Mouse (Mus musculus) embryonic facial prominence, embryonic 14.5 days (tissue): ENCODE results near the gene Gm12845. TPM values are rescaled to one million over a fixed set of nuclear protein-coding genes. Genes with fewer than 3 reads are reported as not detected.
A peak's percentile ranks its signal among the peaks of the same experiment; 100 is the strongest.
"Not testable (repeated sequence)": the region's sequence is repeated elsewhere in the genome, so short reads cannot be mapped to it uniquely, and the experiment has no call there.

Source experiments
- ATAC-seq: fragments of 200-750 bp; cut with Nextera tagmentation; 2 replicates; pipeline ENCODE4 v1.8.0; 2017; ENCODE audit warnings: low read depth, moderate number of reproducible peaks, moderate TSS enrichment
- DNase-seq: peaks from one replicate; pipeline ENCODE4 v3.0.0-alpha.2; 2015; ENCODE audit warnings: low spot score
- H3K27ac ChIP-seq: fragments of 300-500 bp; sonication (generic); replicated peaks from 2 replicates; pipeline ENCODE4 v1.5.1; 2014; ENCODE audit warnings: low read depth, mild to moderate bottlenecking, low read length, moderate library complexity
- H3K27me3 ChIP-seq: fragments of 300-500 bp; sonication (generic); replicated peaks from 2 replicates; pipeline ENCODE4 v1.6.1; 2014; ENCODE audit warnings: low read length; ENCODE audit not compliant: control insufficient read depth, insufficient read depth
- H3K36me3 ChIP-seq: fragments of 300-500 bp; sonication (generic); 2 replicates; pipeline ENCODE4 v1.6.1; 2014; ENCODE audit warnings: low read length, mixed read lengths; ENCODE audit not compliant: control insufficient read depth, insufficient read depth
- H3K4me1 ChIP-seq: fragments of 300-500 bp; sonication (generic); 2 replicates; pipeline ENCODE4 v1.6.1; 2014; ENCODE audit warnings: antibody characterized with exemption, low read length; ENCODE audit not compliant: control insufficient read depth, insufficient read depth
- H3K4me2 ChIP-seq: fragments of 300-500 bp; sonication (generic); 2 replicates; pipeline ENCODE4 v1.6.1; 2014; ENCODE audit warnings: low read depth, mild to moderate bottlenecking, low read length, moderate library complexity, mixed read lengths
- H3K4me3 ChIP-seq: fragments of 300-500 bp; sonication (generic); 2 replicates; pipeline ENCODE4 v1.5.1; 2014; ENCODE audit warnings: low read depth, mild to moderate bottlenecking, low read length
- H3K9ac ChIP-seq: fragments of 300-500 bp; sonication (generic); 2 replicates; pipeline ENCODE4 v1.6.1; 2014; ENCODE audit warnings: low read depth, mild to moderate bottlenecking, low read length, moderate library complexity, mixed read lengths
- H3K9me3 ChIP-seq: fragments of 300-500 bp; sonication (generic); 2 replicates; pipeline ENCODE4 v1.6.1; 2016; ENCODE audit warnings: low read length; ENCODE audit not compliant: control insufficient read depth
- WGBS: fragments of 180-500 bp; shearing (Covaris S2); extraction: QIAGEN DNeasy Blood & Tissue Kit; methylation state at CpG from one replicate; pipeline ENCODE4 v1.1.7; 2014; 5-methylcytosine and 5-hydroxymethylcytosine counted together
- polyA plus RNA-seq: library from polyadenylated mRNA; unstranded; fragments of >200 nt; fragmentation: Nextera tagmentation; extraction: Ambion mirVana; gene quantifications from 2 replicates; pipeline ENCODE4 v1.2.1, GENCODE M21; 2014

The Gm12845 gene
- polyA plus RNA-seq, 1 experiment from 2014 or later = not detected

DNA sequence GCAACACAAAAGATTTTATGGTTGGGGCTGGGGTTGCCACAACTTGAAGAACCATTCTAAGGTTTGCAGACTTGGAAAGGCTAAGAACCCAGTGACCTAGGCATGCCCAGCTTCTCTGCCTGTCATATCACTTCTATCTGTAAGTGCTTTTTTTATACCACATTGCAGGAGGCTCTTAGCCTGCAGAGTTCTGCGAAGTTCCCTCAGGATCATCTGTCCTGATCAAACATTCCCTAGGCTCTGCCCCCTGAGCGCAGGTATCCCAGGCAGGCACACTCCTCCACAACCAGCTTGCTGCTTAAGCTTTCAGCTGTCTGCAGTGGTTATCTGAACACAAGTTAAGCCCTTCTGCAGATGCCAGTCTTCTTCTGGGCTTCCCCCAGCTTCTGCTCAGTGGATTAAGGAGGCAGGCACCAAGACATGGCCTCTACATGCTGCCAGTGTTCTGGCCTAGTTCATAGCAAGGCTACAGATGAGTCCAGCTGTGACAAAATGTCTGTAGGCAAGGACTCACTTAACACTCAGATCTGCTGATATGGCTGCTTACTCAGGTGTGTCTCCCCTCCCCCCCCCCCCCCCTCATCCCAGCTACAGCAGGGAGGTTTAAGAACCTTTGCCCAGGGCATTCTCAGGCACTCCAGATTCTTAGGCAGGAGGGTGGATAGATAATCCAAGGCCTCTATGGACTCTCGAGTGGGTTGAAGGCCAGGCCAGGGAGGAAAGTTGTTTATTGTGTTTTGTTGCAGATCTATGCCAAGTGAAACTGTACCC lies 15.2 kb upstream of the Gm12845 start:
- WGBS = 54% methylated on average over 3 of the region's 3 CpGs
- Histone ChIP-seq H3K36me3 (no peaks in the 10 kb centered on the region), H3K27me3 (no peaks in the 10 kb centered on the region), H3K4me1 (no peaks in the 10 kb centered on the region), H3K27ac (no peak overlapping the region), H3K4me2 (no peak overlapping the region), H3K9me3 (no peaks in the 10 kb centered on the region), H3K9ac (no peak overlapping the region), H3K4me3 (no peak overlapping the region)
- no peak for DNase-seq
- ATAC-seq = no peak

DNA sequence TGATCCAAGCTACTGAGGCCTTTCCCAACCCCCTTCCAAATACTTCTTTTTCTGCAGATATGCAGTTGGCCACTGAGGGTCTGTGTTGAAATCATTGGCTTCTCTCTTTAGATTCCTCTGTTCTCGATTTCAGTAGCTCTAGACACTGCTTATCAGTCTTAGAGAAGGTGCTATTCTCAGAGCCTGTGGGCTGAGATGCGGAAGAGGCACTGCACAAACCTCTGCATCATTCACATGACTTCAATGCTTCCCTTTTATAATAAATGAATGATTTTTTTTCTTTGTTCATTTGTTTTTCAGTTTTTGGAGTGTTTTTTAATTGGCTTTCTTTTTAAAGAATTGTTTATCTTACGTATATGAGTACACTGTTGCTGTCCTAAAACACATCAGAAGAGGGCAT lies 11.9 kb upstream of the Gm12845 start:
- H3K9ac ChIP-seq = no peak overlapping the region
- no peak overlapping the region for H3K4me2 ChIP-seq
- H3K4me1 ChIP-seq = no peaks in the 10 kb centered on the region
- no peak overlapping the region for H3K27ac ChIP-seq
- no peak for DNase-seq
- no peaks in the 10 kb centered on the region for H3K27me3 ChIP-seq
- no peak for ATAC-seq
- WGBS = 78% methylated on average over 3 of the region's 3 CpGs
- no peak overlapping the region for H3K4me3 ChIP-seq
- H3K9me3 ChIP-seq = no peaks in the 10 kb centered on the region
- no peaks in the 10 kb centered on the region for H3K36me3 ChIP-seq

DNA sequence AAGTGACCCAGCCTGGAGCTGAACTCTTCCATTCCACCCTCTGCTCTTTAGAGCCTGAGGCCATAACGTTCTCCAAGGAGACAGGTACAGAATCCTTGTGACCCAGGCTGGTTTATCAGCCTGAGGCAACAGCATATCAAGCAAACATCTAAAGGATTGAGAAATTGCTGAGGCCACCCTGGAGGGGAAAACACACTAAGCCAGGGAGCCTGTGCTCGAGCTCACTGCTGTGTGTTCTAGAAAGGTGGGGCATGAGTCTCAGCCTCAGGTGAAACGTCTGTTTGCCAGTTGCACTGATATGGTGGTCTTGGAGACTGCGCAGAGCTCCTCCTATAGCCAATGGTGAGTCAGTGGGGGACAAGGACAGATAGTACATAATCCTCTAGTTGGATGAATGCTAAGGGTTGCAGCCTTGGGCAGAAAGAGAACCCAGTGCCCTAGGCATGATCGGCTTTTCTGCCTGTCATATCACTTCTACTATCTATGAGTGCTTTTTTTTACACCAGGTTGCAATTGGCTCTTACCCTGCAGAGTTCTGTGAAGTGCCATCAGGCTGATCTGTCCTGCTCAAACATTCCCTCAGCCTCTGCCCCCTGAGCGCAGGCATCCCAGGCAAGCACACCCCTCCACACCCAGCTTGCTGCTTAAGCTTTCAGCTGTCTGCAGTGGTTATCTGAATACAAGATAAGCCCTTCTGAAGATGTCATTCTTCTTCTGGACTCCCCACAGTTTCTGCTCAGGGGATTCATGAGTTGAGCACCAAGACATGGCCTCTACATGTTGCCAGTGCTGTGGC lies 10.7 kb upstream of the Gm12845 start:
- Histone ChIP-seq H3K9me3 (no peaks in the 10 kb centered on the region), H3K4me1 (no peaks in the 10 kb centered on the region), H3K4me3 (no peak overlapping the region), H3K9ac (no peak overlapping the region), H3K27ac (no peak overlapping the region), H3K4me2 (no peak overlapping the region), H3K27me3 (no peaks in the 10 kb centered on the region), H3K36me3 (no peaks in the 10 kb centered on the region)
- 70% methylated on average over 6 of the region's 6 CpGs for WGBS
- no peak for ATAC-seq
- DNase-seq = no peak

DNA sequence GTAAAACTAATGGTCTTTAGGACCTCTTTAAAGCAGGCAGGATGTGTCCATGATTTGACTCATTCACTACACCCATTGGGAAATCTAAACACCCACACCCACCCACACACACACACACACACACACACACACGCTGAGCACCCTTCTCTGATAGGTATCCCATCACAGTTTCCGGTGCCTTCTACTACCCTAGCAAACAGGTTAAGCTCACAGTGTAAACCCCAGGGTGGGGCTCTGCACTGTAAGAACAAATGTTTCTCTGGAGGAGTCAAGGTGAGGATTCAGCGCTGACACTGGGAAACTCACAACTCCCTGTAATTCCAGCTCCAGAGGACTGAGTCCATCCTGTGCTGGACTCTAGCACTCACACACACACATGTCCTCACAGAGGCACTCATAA lies 7.7 kb downstream of the Gm12845 start:
- Histone ChIP-seq H3K4me1 (no peaks in the 10 kb centered on the region), H3K4me2 (no peak overlapping the region), H3K27me3 (no peaks in the 10 kb centered on the region), H3K36me3 (no peaks in the 10 kb centered on the region), H3K9ac (no peak overlapping the region), H3K27ac (no peak overlapping the region), H3K9me3 (no peaks in the 10 kb centered on the region), H3K4me3 (no peak overlapping the region)
- DNase-seq (no peak), ATAC-seq (no peak)
- WGBS = 82% methylated on average over 3 of the region's 3 CpGs

DNA sequence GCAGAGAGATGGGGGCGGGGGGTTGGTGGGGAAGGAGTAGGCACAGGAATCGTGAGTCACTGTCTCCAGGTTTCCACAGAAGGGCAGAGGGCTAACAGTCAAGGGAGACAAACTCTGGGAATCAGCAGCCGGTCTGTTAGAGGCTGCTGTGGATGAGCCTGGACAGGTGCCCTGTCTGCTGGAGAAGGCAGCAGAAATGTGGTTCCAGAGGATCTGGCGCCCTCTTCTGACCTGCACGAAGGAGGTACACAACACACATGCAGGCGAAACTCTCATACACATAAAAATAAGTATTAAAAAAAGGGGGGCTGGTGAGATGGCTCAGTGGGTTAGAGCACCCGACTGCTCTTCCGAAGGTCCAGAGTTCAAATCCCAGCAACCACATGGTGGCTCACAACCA lies 13.3 kb downstream of the Gm12845 start:
- WGBS = 44% methylated on average over 8 of the region's 8 CpGs

DNA sequence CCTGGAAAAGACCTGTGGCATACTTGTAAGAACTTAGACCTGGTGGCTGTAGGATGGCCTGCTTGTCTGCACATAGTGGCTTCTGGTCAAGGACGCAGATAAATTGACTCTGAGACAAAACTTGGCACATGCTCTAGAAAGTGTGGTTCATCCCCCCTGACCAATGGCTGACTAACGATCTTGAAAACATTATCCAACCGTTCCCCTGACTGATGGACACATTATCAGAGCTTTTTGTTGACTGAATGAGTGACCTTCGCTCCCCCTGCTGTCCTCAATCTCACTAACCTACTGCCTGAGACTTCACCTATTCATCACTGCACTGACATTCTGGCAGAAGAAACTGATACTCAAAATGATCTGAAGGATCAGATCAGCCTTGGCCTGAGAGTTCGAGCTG lies 28.3 kb downstream of the Gm12845 start:
- H3K27ac ChIP-seq, H3K4me2 ChIP-seq, DNase-seq, H3K9ac ChIP-seq, H3K4me1 ChIP-seq, ATAC-seq, H3K9me3 ChIP-seq, H3K36me3 ChIP-seq, H3K27me3 ChIP-seq, H3K4me3 ChIP-seq: not testable (repeated sequence)
- WGBS = 78% methylated on average over 5 of the region's 5 CpGs

More for the DNA sequence above, 13.3 kb downstream of the Gm12845 start:
- Histone ChIP-seq H3K36me3 (no peaks in the 10 kb centered on the region), H3K4me2 (no peak overlapping the region), H3K9me3 (no peaks in the 10 kb centered on the region), H3K4me1 (no peaks in the 10 kb centered on the region), H3K27me3 (no peaks in the 10 kb centered on the region), H3K4me3 (no peak overlapping the region), H3K9ac (no peak overlapping the region), H3K27ac (no peak overlapping the region)
- ATAC-seq (no peak), DNase-seq (peak; percentile 8)

DNA sequence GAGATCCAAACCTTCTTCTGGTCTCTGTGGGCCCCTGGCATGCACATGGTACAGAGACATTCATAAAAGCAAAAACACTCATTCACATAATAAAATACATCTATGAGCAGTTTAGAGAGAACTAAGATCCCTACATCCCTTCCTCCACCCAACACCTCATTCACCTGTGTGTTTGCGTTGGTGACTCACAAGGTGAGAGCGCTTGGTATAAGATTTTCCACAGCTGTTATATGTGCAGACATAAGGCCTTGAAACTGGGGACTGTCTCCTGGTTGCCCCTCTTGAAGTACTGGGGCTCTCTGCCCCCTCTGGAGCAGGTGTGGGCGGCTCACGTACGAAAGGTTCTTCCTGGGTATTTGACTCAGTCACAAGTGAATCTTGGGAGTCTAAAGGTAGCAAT lies 35.9 kb downstream of the Gm12845 start:
- Histone ChIP-seq H3K4me3 (no peak overlapping the region), H3K36me3 (no peaks in the 10 kb centered on the region), H3K9ac (no peak overlapping the region), H3K27me3 (no peaks in the 10 kb centered on the region), H3K9me3 (no peaks in the 10 kb centered on the region), H3K27ac (no peak overlapping the region), H3K4me1 (no peaks in the 10 kb centered on the region), H3K4me2 (no peak overlapping the region)
- WGBS = 93% methylated on average over 5 of the region's 5 CpGs
- DNase-seq (no peak), ATAC-seq (no peak)

DNA sequence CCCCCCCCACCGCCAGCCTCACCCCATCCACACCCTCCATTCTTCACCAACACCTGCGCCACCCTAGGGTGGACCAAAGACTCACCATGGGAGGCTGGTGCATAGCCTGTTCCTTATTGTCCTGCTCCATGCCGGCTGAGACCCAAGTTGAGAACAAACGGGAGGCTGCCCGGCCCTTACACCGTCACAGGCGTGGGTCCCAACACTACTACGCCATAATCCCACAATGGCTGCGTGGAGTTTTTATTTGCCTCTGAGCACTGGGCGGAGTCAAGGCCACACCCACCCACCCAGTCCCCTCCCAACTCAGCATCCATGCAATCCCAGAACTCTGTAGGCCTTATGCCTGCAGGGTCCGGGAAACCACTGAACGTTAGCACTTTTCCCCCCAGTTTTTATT lies 41.2 kb downstream of the Gm12845 start, which contains the start of gene Klf17:
Gene Klf17, minus strand, starts transcription at position 233 of the 400 bp plus-strand sequence.
- H3K9ac ChIP-seq = no peak within 1 kb of the TSS
- H3K27me3 ChIP-seq = no peaks in the 10 kb centered on the region
- 74% methylated on average over 11 of the region's 12 CpGs for WGBS
- no peak within 1 kb of the TSS for H3K4me3 ChIP-seq
- H3K4me2 ChIP-seq = no peak within 1 kb of the TSS
- no peaks in the 10 kb centered on the region for H3K9me3 ChIP-seq
- H3K4me1 ChIP-seq = no peaks in the 10 kb centered on the region
- no peak for ATAC-seq
- H3K36me3 ChIP-seq = no peaks in the 10 kb centered on the region
- DNase-seq = no peak
- no peak within 1 kb of the TSS for H3K27ac ChIP-seq
